Mouse (Mus musculus) CD4-positive, CD25-positive, alpha-beta regulatory T cell, adult 2 months (primary cell): ENCODE data around the gene Casp3.

Experiments
- DNase-seq: peaks from one replicate; pipeline ENCODE4 v3.0.0-alpha.2; 2012; ENCODE audit warnings: low read depth, low spot score

Casp3 gene

GRCm38 (mm10) chr8:46680671-46681365 lies 63.7 kb downstream of the Casp3 start:
- DNase-seq: no peak

GRCm38 (mm10) chr8:46686664-46687336 lies 69.7 kb downstream of the Casp3 start:
- peak; percentile 95 for DNase-seq
